Mouse (Mus musculus): Measurements from ENCODE around the gene Tmem72.

- TF ChIP-seq CTCF (IDR thresholded peaks at IDR 0.05; ENCODE audit: control insufficient read depth, insufficient read depth, insufficient replicate concordance, low read depth, low read length) = no peak
- TF ChIP-seq POLR2A (IDR thresholded peaks at IDR 0.05; ENCODE audit: control insufficient read depth, low read depth, low read length) = no peak
Observed at GRCm38 (mm10) chr6:116671031-116671430, 45.7 kb downstream of the Tmem72 start.
